Mouse (Mus musculus) adipose tissue, adult 10 weeks (tissue): Measurements from ENCODE around the gene Kcnj13. TPM values are rescaled to one million over a fixed set of nuclear protein-coding genes. Genes with fewer than 3 reads are reported as not detected.

Experiments
- polyA plus RNA-seq: library from polyadenylated mRNA; stranded (reverse); fragments of 350-450 nt; fragmentation: Illumina TruSeq; extraction: RNeasy Lipid Tissue Mini Kit (QIAGEN cat#74804); gene quantifications from one replicate; pipeline ENCODE4 v1.2.3, GENCODE M21; 2014; ENCODE audit warnings: low read depth, low replicate concordance

Gene Kcnj13
- polyA plus RNA-seq = not detected

GRCm38 (mm10) chr1:87394594-87394993 is at the start of gene Kcnj13:
Kcnj13 (minus strand) TSS chr1:87394729.

Other genes with a start within 250 kb of the Kcnj13 start
- gene Ecel1, start 238.2 kb downstream of the Kcnj13 start, polyA plus RNA-seq = 0.11 TPM
- 1.7 TPM for gene Prss56, start 211.4 kb downstream of the Kcnj13 start, polyA plus RNA-seq
- not detected for gene Chrnd, start 204.1 kb downstream of the Kcnj13 start, polyA plus RNA-seq
- gene Chrng, start 190.1 kb downstream of the Kcnj13 start, polyA plus RNA-seq = not detected
- 64.0 TPM for gene Eif4e2, start 180.8 kb downstream of the Kcnj13 start, polyA plus RNA-seq
- gene Efhd1, start 130.4 kb downstream of the Kcnj13 start, polyA plus RNA-seq = 15.2 TPM
- gene Gigyf2, start 67.7 kb downstream of the Kcnj13 start, polyA plus RNA-seq = 36.7 TPM
- not detected for gene Snorc, start 75.5 kb upstream of the Kcnj13 start, polyA plus RNA-seq
- gene Neu2, start 115.2 kb upstream of the Kcnj13 start, polyA plus RNA-seq = 4.4 TPM
- gene Ngef, start 179.1 kb upstream of the Kcnj13 start, polyA plus RNA-seq = 4.5 TPM
- 59.0 TPM for gene Inpp5d, start 225.6 kb upstream of the Kcnj13 start, polyA plus RNA-seq